Mouse (Mus musculus) megakaryocyte, embryonic 14.5 days (primary cell): ENCODE data around the gene Shc2. TPM values are rescaled to one million over a fixed set of nuclear protein-coding genes. Genes with fewer than 3 reads are reported as not detected.
A peak's percentile ranks its signal among the peaks of the same experiment; 100 is the strongest.

ENCODE experiments used
- H3K27me3 ChIP-seq: replicated peaks from 2 replicates; pipeline ENCODE3; 2012; ENCODE audit warnings: inconsistent platforms
- H3K36me3 ChIP-seq: replicated peaks from 2 replicates; pipeline ENCODE3; 2012; ENCODE audit warnings: low read length, inconsistent platforms, mixed read lengths
- H3K4me1 ChIP-seq: 2 replicates; pipeline ENCODE4 v1.6.1; 2012; ENCODE audit warnings: inconsistent platforms
- H3K4me3 ChIP-seq: replicated peaks from 2 replicates; pipeline ENCODE3; 2012; ENCODE audit warnings: moderate library complexity, mild to moderate bottlenecking, inconsistent platforms
- H3K9me3 ChIP-seq: 2 replicates; pipeline ENCODE4 v1.6.1; 2012; ENCODE audit warnings: inconsistent platforms
- FLI1 ChIP-seq: IDR thresholded peaks from 2 replicates; pipeline ENCODE4 v1.6.1; 2012; ENCODE audit warnings: low read length, inconsistent platforms, mixed read lengths
- GATA1 ChIP-seq: IDR thresholded peaks from 3 replicates; pipeline ENCODE4 v1.6.1; 2012; ENCODE audit warnings: mixed read lengths, low read length, inconsistent platforms, borderline replicate concordance
- polyA plus RNA-seq: library from polyadenylated mRNA; stranded (reverse); fragments of >175 nt; gene quantifications from 2 replicates; pipeline ENCODE4 v1.2.3, GENCODE M21; 2012; ENCODE audit warnings: low replicate concordance; ENCODE audit not compliant: insufficient read depth

Shc2 gene
- polyA plus RNA-seq, 1 experiment = not detected

DNA sequence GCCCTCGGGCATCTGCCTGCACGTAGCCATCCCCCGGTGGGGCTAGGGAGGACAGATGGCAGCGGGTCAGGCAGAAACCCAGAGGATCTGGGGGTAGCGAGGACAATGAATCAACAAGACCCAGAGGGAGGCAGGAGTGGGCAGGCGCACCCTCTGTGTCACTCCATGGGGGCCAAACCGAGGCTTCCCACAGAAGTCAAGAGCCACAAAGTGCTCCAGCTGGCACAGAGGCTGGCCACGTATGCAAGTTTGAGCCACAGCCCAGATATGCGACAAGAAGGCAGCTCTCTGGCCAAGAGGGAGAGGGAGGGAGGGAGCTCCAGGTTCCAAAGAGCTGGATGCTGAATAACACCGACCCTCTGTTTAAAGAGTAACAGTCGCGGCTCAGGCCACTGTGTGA lies 13.8 kb downstream of the Shc2 start:
- H3K27me3 ChIP-seq = peaks cover 81% of the 10 kb centered on the region
- no peaks in the 10 kb centered on the region for H3K9me3 ChIP-seq
- no peaks in the 10 kb centered on the region for H3K36me3 ChIP-seq
- TF ChIP-seq FLI1 (no peak), GATA1 (no peak)
- H3K4me1 ChIP-seq = no peaks in the 10 kb centered on the region
- no peak overlapping the region for H3K4me3 ChIP-seq

DNA sequence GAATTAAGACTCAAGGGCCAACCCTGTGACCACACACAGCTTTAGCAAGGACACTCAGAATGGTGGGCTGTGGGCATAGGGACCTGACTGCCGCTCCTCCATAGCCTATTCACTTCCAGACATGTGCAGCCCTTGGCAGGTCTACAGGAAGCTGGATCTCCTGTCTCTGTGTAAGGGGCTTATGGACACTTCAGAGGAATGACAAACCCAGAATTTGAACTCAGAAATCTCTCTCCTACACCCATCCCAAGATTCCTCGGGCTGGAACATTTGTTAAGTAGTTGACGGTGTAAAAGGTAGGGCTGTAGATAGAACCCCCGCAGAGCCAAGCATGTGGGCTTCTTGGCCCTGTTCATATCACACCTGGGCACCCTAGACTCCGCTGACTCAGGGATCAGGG lies 21.3 kb downstream of the Shc2 start:
- H3K4me3 ChIP-seq = no peak overlapping the region
- H3K27me3 ChIP-seq = peaks cover 80% of the 10 kb centered on the region
- no peaks in the 10 kb centered on the region for H3K36me3 ChIP-seq
- no peak for TF ChIP-seq FLI1
- no peak for TF ChIP-seq GATA1
- H3K4me1 ChIP-seq = peaks cover 24% of the 10 kb centered on the region
- peaks cover 9% of the 10 kb centered on the region; the same call in 1 of the 2 replicates for H3K9me3 ChIP-seq

DNA sequence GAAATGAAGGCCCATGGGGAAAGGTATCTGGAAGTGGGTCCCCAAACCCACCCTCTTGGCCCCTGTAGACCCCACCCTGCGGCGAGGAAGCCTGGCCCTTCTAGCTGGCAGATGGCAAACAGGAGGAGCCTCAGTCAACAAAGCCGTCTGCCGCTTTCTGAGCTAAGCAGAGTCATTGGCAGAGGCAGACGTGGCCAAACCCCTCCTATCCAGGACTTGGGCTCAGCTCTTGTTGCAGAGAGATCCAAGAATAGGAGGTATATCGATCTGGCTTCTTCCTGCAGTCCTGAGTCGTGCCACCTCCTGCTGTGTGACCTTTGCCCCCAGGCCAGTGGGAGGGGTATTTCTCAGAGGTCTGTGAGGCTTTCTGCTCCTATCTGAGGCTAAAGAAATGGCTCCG lies 21.9 kb downstream of the Shc2 start:
- Histone ChIP-seq H3K36me3 (no peaks in the 10 kb centered on the region), H3K4me1 (peaks cover 24% of the 10 kb centered on the region), H3K9me3 (peaks cover 9% of the 10 kb centered on the region; the same call in 1 of the 2 replicates), H3K27me3 (peaks cover 81% of the 10 kb centered on the region), H3K4me3 (no peak overlapping the region)
- TF ChIP-seq FLI1 = no peak
- TF ChIP-seq GATA1 = no peak

DNA sequence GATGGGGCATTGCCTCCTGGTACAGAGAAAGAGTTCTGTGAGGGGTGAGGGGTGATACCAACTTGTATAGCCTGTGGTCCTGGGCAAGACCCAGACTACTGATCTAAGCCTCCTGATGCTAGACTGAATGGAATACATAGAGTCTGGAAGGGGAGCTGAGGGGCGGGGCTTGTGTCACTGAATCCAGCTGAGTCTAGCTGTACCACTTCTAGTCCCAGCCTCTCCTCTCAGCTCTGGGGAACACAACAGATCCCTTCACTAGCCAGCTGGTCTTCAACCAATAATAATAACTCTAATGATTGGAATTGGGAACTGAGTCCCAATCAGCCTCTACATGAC lies 23.4 kb downstream of the Shc2 start:
- Histone ChIP-seq H3K4me1 (peaks cover 24% of the 10 kb centered on the region), H3K9me3 (peaks cover 9% of the 10 kb centered on the region; the same call in 1 of the 2 replicates), H3K36me3 (no peaks in the 10 kb centered on the region), H3K4me3 (peak overlapping the region; percentile 89), H3K27me3 (peaks cover 81% of the 10 kb centered on the region)
- TF ChIP-seq FLI1 (no peak), GATA1 (no peak)

DNA sequence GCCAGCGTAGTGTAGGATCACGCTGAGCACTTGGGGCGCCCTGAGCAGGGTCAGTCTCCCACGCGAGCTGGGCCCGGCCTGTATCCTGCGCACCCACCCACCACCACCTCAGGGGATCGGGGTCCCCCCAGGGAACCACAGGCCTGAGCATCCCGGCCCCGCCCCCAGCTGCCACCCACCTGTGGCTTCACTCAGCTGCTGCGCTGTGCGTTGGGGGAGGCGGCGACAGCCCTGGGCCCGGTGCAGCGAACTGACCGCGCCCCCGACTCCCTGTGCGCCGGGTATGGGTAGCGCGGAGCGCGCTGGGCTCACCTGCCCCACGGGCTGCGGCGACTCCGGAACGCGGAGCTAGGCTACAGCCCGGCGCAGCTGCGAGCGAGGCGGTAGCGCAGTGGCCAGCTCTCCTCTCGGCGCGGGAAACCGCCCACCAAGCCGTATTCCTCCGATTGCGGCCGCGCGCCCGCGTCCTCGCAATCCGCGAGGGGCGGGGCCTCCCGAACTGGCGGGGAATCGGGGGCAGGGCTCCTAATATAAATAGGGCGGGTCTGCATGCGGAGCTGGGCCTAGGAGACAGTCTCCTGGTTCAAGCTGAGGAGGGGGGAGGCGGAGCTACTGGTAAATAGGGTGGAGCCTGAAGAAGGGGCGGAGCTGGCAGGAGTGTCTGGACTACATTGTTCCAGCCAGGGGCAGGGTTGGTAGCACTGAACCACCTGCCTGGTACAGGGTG lies 24.0 kb downstream of the Shc2 start, which contains the start of gene C2cd4c:
Gene C2cd4c, minus strand, starts transcription at position 448 of the 727 bp plus-strand sequence.
- TF ChIP-seq FLI1 = no peak
- no peak for TF ChIP-seq GATA1
- Histone ChIP-seq H3K4me3 (peak within 1 kb of the TSS; percentile 89), H3K9me3 (peaks cover 9% of the 10 kb centered on the region; the same call in 1 of the 2 replicates), H3K36me3 (no peaks in the 10 kb centered on the region), H3K4me1 (peaks cover 24% of the 10 kb centered on the region), H3K27me3 (peaks cover 82% of the 10 kb centered on the region)

DNA sequence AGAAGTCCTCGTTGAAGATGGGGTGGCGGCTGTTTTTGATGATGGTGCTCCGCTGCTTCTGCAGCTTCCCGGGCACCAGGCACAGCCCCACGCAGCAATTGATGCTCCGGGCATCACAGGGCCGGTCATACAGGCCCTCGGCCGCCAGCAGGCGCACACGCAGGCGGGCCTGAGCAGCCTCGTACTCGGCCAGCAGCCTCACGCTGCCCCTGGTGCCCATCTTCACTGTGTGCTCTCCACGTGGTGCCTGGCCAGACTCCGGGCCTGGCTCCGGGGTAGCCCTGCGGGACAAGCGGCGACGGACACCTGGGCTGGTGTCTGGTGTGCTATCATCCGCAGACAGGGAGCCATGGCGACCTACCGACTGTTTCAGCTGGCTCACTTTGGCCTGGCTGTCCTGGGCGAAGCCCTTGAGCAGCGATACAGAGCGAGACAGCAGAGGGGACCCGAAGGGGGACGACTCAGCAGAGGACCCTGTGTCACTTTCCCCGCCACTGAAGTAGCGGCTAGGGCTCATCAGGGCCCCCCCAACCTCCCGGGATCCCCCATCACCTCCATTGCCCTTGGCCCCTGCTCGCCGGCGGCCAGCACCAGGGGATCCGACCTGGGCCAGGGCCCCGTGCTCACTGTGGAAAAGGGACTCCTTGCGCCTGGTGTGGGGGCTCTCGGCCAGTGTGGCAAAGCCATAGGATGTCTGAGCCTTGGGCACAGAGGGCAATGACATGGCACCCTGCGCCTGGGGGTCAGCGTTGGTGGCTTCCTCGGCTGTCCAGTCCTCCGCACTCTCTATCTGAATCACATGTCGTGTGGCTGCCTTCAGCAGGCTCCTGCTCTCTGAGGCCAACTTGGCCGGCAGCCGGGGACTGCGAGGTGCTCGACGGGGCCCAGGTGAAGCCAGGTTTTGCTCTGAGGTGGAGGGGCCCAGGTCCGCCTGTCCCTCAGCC lies 25.3 kb downstream of the Shc2 start:
- no peaks in the 10 kb centered on the region for H3K36me3 ChIP-seq
- H3K27me3 ChIP-seq = peaks cover 90% of the 10 kb centered on the region
- H3K4me1 ChIP-seq = peaks cover 24% of the 10 kb centered on the region
- H3K4me3 ChIP-seq = peak overlapping the region; percentile 33
- H3K9me3 ChIP-seq = peaks cover 9% of the 10 kb centered on the region; the same call in 1 of the 2 replicates
- TF ChIP-seq GATA1 (no peak), FLI1 (no peak)

DNA sequence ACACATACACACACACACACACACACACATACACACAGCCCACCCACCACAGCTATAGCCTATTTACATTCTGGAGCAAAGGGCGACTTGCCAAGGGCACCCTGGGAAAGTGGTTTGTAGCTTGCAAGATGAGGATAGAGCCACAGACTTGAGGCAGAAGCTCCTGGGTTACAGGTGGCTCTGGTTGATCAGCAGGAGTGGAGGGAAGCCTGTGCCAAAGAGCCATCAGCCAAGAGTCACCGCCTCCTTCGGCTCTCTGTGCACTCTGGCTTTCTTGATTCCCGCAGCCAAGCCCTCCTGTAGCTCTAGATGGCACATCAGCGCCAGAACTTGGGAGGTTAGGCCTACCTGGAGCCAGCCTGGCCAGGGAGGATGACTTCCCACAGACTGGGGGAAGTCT lies 26.4 kb downstream of the Shc2 start:
- H3K27me3 ChIP-seq = peaks cover 91% of the 10 kb centered on the region

DNA sequence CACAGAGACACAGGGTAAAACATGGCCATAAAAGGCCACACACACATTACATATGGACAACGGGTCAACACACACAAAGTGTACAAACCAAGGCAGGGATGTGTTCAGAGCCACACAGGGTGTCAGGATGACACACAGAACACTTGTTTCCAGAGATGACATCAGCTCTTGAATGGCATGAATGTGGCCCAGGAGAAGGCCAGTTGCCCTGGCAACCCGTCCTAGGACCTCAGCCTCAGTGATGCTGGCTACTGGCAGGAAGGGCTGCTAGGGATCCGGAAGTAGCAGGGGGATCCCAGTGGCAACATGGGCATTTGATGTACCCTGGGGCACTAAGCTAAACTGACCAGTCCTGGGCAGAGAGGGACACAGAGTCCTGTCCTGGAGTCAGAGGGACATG lies 28.4 kb downstream of the Shc2 start:
- Histone ChIP-seq H3K36me3 (no peaks in the 10 kb centered on the region), H3K4me1 (peaks cover 23% of the 10 kb centered on the region), H3K9me3 (peaks cover 19% of the 10 kb centered on the region), H3K27me3 (peaks cover 87% of the 10 kb centered on the region), H3K4me3 (no peak overlapping the region)
- TF ChIP-seq GATA1 = no peak
- TF ChIP-seq FLI1 = no peak

More for the DNA sequence above, 26.4 kb downstream of the Shc2 start:
- peaks cover 24% of the 10 kb centered on the region for H3K4me1 ChIP-seq
- no peaks in the 10 kb centered on the region for H3K36me3 ChIP-seq
- 0 out of 2 replicates have a peak, but pooled peaks cover 6% of the 10 kb centered on the region for H3K9me3 ChIP-seq
- TF ChIP-seq GATA1 (no peak), FLI1 (no peak)
- H3K4me3 ChIP-seq = no peak overlapping the region

DNA sequence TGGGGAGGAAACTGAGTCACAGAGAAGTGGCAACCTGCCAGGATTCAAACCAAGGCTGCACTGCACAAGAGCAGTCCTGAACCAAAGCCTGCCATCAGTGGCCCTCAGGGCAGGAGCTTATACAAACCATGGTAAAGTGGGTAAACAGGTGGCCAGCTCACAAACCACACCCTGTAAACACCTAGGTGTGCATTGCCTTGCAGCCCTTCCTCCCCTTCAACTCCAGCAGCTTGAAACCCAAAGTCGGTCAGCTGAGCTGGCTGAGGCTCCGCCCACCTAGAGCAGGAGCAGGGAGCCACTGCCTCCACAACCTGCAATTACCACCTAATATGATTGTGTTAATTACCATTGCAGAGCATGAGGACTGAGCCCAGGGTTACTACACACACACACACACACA lies 29.8 kb downstream of the Shc2 start:
- H3K36me3 ChIP-seq = no peaks in the 10 kb centered on the region
- TF ChIP-seq GATA1 (no peak), FLI1 (no peak)
- no peak overlapping the region for H3K4me3 ChIP-seq
- peaks cover 76% of the 10 kb centered on the region for H3K27me3 ChIP-seq
- H3K9me3 ChIP-seq = peaks cover 16% of the 10 kb centered on the region
- peaks cover 12% of the 10 kb centered on the region; the same call in 1 of the 2 replicates for H3K4me1 ChIP-seq
